Mouse (Mus musculus): ENCODE data around the gene Azin2. TPM values are rescaled to one million over a fixed set of nuclear protein-coding genes. Genes with fewer than 3 reads are reported as not detected.

The Azin2 gene
- polyA plus RNA-seq, 1 experiment, result 12.5 TPM

DNA sequence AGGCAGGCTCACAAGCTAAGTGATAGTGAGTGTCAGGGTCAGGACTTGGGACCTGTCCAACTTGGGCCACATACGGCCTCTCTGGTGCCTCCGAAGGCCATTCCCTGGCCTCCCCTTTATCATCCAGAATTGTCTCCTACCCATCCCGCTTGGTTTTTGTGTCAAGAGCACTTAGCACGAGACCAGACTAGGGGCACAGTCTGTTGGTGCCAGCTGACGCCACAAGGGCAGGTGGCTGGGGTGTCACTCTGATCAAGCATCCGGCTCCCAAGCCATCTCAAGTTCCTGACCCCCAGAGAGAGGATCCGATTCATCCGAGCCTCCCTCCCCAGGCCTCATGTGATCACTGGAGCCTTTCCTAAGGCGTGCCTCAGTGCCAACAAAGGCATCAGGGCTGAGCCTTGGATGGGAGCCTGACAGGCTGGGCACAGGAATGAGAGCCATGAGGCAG lies 74.6 kb downstream of the Azin2 start:
- H3ac ChIP-seq (ENCODE audit: control insufficient read depth, insufficient read length, low read depth), result no peak overlapping the region
- TF ChIP-seq CTCF (IDR thresholded peaks at IDR 0.05; ENCODE audit: control insufficient read depth, insufficient read depth, insufficient read length) (no peak), MAX (IDR thresholded peaks at IDR 0.05) (no peak)
- no peaks in the 10 kb centered on the region for H3K79me2 ChIP-seq (ENCODE audit: control insufficient read depth, insufficient read depth)
- H3K36me3 ChIP-seq (ENCODE audit: control insufficient read depth, insufficient read depth), result no peaks in the 10 kb centered on the region
- peaks cover 11% of the 10 kb centered on the region for H3K27me3 ChIP-seq (ENCODE audit: control insufficient read depth, insufficient read depth, insufficient read length)
- H3K4me3 ChIP-seq (ENCODE audit: insufficient read depth, poor library complexity, severe bottlenecking), result no peak overlapping the region
- no peaks in the 10 kb centered on the region for H3K79me3 ChIP-seq (ENCODE audit: low read depth)

DNA sequence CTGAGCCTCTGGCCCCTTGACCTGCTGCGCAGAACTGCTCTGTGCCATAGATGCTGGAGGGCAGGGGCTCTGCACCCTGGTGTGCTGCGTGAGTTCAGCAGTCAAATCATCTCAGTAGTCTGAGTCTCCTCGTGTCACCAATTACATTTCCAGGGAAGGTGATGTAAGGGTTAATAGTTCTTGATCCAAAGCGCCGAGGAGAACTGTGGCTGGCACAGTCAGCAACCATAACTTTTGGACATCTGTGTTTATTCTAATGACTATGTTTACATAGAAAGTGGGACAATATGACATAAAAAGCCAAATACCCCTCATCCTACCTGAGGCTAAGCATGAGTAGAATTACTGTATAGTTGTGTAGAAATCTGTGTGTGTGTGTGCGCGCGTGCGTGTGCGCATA lies 75.2 kb downstream of the Azin2 start:
- Histone ChIP-seq H3K79me2 (ENCODE audit: control insufficient read depth, insufficient read depth) (no peaks in the 10 kb centered on the region), H3K79me3 (ENCODE audit: low read depth) (no peaks in the 10 kb centered on the region), H3K27me3 (ENCODE audit: control insufficient read depth, insufficient read depth, insufficient read length) (peaks cover 16% of the 10 kb centered on the region), H3K4me3 (ENCODE audit: insufficient read depth, poor library complexity, severe bottlenecking) (no peak overlapping the region), H3ac (ENCODE audit: control insufficient read depth, insufficient read length, low read depth) (no peak overlapping the region), H3K36me3 (ENCODE audit: control insufficient read depth, insufficient read depth) (no peaks in the 10 kb centered on the region)
- TF ChIP-seq CEBPB (IDR thresholded peaks at IDR 0.05; ENCODE audit: low read depth), result no peak
- TF ChIP-seq FOSL1 (IDR thresholded peaks at IDR 0.05; ENCODE audit: insufficient read depth, low read length, poor library complexity, severe bottlenecking), result no peak
- TF ChIP-seq USF1 (IDR thresholded peaks at IDR 0.05; ENCODE audit: low read depth), result no peak
- no peak for TF ChIP-seq CTCF (IDR thresholded peaks at IDR 0.05; ENCODE audit: control insufficient read depth, insufficient read depth, insufficient read length)
- TF ChIP-seq MYOD1 (IDR thresholded peaks at IDR 0.05; ENCODE audit: control insufficient read depth, insufficient read length, low read depth), result no peak
- no peak for TF ChIP-seq MYOG (IDR thresholded peaks at IDR 0.05; ENCODE audit: control insufficient read depth, extremely low read depth, insufficient read length)
- no peak for TF ChIP-seq MAX (IDR thresholded peaks at IDR 0.05)

DNA sequence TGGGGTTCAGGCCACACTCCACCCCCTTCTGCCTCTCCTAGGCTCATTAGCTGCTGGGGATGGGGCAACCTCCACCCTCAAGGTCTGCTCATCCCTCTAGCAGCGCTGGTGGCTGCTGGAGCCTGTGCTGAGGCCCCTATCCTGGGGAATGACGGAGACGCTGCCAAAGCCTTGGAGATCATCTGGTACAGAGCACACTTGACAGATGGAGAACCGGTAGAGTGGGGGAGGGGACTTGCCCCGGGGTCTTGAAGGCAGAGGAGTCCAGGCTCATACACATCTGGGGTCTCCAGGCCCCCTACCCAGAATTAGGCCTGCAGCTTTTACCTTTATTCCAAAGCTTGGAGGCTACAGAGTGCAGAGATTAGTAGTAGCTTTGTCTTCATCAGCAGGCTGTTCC lies 75.7 kb downstream of the Azin2 start:
- no peaks in the 10 kb centered on the region for H3K36me3 ChIP-seq (ENCODE audit: control insufficient read depth, insufficient read depth)
- no peak overlapping the region for H3ac ChIP-seq (ENCODE audit: control insufficient read depth, insufficient read length, low read depth)
- no peaks in the 10 kb centered on the region for H3K79me3 ChIP-seq (ENCODE audit: low read depth)
- no peak overlapping the region for H3K4me3 ChIP-seq (ENCODE audit: insufficient read depth, poor library complexity, severe bottlenecking)
- H3K79me2 ChIP-seq (ENCODE audit: control insufficient read depth, insufficient read depth), result no peaks in the 10 kb centered on the region
- H3K27me3 ChIP-seq (ENCODE audit: control insufficient read depth, insufficient read depth, insufficient read length), result peaks cover 19% of the 10 kb centered on the region
- TF ChIP-seq MAX (IDR thresholded peaks at IDR 0.05), result no peak
- TF ChIP-seq FOSL1 (IDR thresholded peaks at IDR 0.05; ENCODE audit: insufficient read depth, low read length, poor library complexity, severe bottlenecking), result no peak
- TF ChIP-seq CTCF (IDR thresholded peaks at IDR 0.05; ENCODE audit: control insufficient read depth, insufficient read depth, insufficient read length), result no peak
- no peak for TF ChIP-seq MYOD1 (IDR thresholded peaks at IDR 0.05; ENCODE audit: control insufficient read depth, insufficient read length, low read depth)
- TF ChIP-seq CEBPB (IDR thresholded peaks at IDR 0.05; ENCODE audit: low read depth), result no peak
- no peak for TF ChIP-seq USF1 (IDR thresholded peaks at IDR 0.05; ENCODE audit: low read depth)
- TF ChIP-seq MYOG (IDR thresholded peaks at IDR 0.05; ENCODE audit: control insufficient read depth, extremely low read depth, insufficient read length), result no peak

DNA sequence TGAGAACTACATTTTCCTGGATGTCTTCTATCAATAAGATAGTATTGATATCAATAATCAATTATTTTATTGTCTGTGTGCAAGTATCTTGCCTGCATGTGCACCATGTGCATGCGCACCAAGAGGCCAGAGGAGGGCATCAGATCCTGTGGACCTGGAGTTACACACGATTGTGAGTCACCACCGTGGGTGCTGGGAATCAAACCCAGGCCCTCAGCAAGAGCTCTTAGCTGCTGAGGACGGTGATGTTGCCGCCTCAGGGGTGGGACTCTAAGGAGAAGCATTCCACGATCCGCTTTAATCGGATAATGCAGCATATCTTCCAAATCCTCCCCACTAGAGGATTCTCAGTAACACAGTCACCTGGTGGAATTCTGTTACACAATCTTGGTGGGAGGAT lies 76.7 kb downstream of the Azin2 start:
- TF ChIP-seq FOSL1 (IDR thresholded peaks at IDR 0.05; ENCODE audit: insufficient read depth, low read length, poor library complexity, severe bottlenecking), result no peak
- no peak for TF ChIP-seq CEBPB (IDR thresholded peaks at IDR 0.05; ENCODE audit: low read depth)
- no peak for TF ChIP-seq MYOG (IDR thresholded peaks at IDR 0.05; ENCODE audit: control insufficient read depth, extremely low read depth, insufficient read length)
- no peak for TF ChIP-seq MYOD1 (IDR thresholded peaks at IDR 0.05; ENCODE audit: control insufficient read depth, insufficient read length, low read depth)
- TF ChIP-seq MAX (IDR thresholded peaks at IDR 0.05), result no peak
- no peak for TF ChIP-seq CTCF (IDR thresholded peaks at IDR 0.05; ENCODE audit: control insufficient read depth, insufficient read depth, insufficient read length)
- TF ChIP-seq USF1 (IDR thresholded peaks at IDR 0.05; ENCODE audit: low read depth), result no peak
- H3K79me3 ChIP-seq (ENCODE audit: low read depth), result no peaks in the 10 kb centered on the region
- no peaks in the 10 kb centered on the region for H3K79me2 ChIP-seq (ENCODE audit: control insufficient read depth, insufficient read depth)
- H3K36me3 ChIP-seq (ENCODE audit: control insufficient read depth, insufficient read depth), result no peaks in the 10 kb centered on the region
- H3ac ChIP-seq (ENCODE audit: control insufficient read depth, insufficient read length, low read depth), result no peak overlapping the region
- peaks cover 22% of the 10 kb centered on the region for H3K27me3 ChIP-seq (ENCODE audit: control insufficient read depth, insufficient read depth, insufficient read length)
- H3K4me3 ChIP-seq (ENCODE audit: insufficient read depth, poor library complexity, severe bottlenecking), result no peak overlapping the region

DNA sequence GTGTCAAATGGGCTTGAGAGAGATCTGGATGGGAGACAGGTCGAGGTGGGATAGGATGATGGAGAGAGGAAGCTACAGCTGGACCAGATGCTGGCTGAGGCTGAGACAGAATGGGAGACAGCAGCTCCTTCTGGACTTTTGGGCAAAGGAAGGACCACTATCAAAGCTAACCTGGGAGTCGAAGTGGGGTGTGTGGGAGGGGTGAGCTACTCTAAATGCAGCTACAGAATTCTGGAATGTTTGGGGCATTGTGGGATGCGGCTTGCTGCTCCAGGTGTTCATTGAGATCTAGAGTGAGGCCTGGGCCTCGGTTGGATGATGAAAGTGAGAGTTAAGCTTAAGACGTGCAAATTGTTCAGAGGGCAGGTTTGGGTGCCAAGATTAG lies 77.5 kb downstream of the Azin2 start:
- TF ChIP-seq USF1 (IDR thresholded peaks at IDR 0.05; ENCODE audit: low read depth) (no peak), FOSL1 (IDR thresholded peaks at IDR 0.05; ENCODE audit: insufficient read depth, low read length, poor library complexity, severe bottlenecking) (no peak), CTCF (IDR thresholded peaks at IDR 0.05; ENCODE audit: control insufficient read depth, insufficient read depth, insufficient read length) (no peak), MYOG (IDR thresholded peaks at IDR 0.05; ENCODE audit: control insufficient read depth, extremely low read depth, insufficient read length) (no peak), MAX (IDR thresholded peaks at IDR 0.05) (no peak), CEBPB (IDR thresholded peaks at IDR 0.05; ENCODE audit: low read depth) (no peak), MYOD1 (IDR thresholded peaks at IDR 0.05; ENCODE audit: control insufficient read depth, insufficient read length, low read depth) (no peak)
- no peaks in the 10 kb centered on the region for H3K79me2 ChIP-seq (ENCODE audit: control insufficient read depth, insufficient read depth)
- H3K4me3 ChIP-seq (ENCODE audit: insufficient read depth, poor library complexity, severe bottlenecking), result no peak overlapping the region

More for the DNA sequence above, 77.5 kb downstream of the Azin2 start:
- no peaks in the 10 kb centered on the region for H3K79me3 ChIP-seq (ENCODE audit: low read depth)
- H3ac ChIP-seq (ENCODE audit: control insufficient read depth, insufficient read length, low read depth), result no peak overlapping the region
- no peaks in the 10 kb centered on the region for H3K36me3 ChIP-seq (ENCODE audit: control insufficient read depth, insufficient read depth)
- H3K27me3 ChIP-seq (ENCODE audit: control insufficient read depth, insufficient read depth, insufficient read length), result peaks cover 16% of the 10 kb centered on the region
